10 mouse cellular contexts compared by ENCODE assay signal in the genomic region with DNA sequence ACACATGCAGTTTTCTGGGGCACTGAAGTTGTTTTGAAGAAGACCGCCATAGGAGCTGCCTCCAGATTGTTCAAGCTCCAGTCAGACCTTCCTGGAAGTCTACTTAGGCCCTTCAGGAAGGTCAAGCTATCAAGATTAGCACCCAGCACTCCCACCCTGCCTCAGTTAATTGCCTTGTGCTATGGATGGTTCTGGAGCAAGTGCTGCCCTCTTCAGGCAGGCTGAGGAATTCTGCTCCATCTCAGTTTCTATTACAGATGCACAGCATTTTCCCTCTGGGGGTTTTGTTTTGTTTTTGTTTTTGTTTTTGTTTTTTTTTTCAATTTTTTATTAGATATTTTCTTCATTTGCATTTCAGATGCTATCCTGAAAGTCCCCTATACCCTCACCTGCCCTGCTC.
A peak's percentile ranks its signal among the peaks of the same experiment; 100 is the strongest.
DNase-seq lines count a peak whose midpoint lies in the region; ATAC-seq lines count a peak whose summit lies in the region.
"Had no signal": no experiment of that assay in that cellular context is flagged by ENCODE, and none has a peak within 500 bp of the region (broad histone marks: within the 10 kb centered on the region; RNA-seq: fewer than 3 reads in every experiment).

No protein-coding gene starts in this region.

- no peaks in the 10 kb centered on the region for H3K27me3 ChIP-seq in liver, embryonic 13.5 days
- no peaks in the 10 kb centered on the region for H3K27me3 ChIP-seq in liver, embryonic 11.5 days (replicated peaks; ENCODE audit: control insufficient read depth, insufficient read depth, low read length)
- H3K27me3 ChIP-seq: forebrain, embryonic 12.5 days had no signal

- H3K9ac ChIP-seq in liver, embryonic 13.5 days = no peak overlapping the region
- no peak overlapping the region for H3K9ac ChIP-seq in liver, embryonic 11.5 days (ENCODE audit: low read depth, low read length)
- H3K9ac ChIP-seq: forebrain, embryonic 12.5 days had no signal

- H3K27ac ChIP-seq in liver, embryonic 13.5 days = no peak overlapping the region
- no peak overlapping the region for H3K27ac ChIP-seq in liver, embryonic 11.5 days (ENCODE audit: low read depth, low read length)
- H3K27ac ChIP-seq: forebrain, embryonic 12.5 days had no signal

- H3K4me3 ChIP-seq in liver, embryonic 13.5 days (replicated peaks) = no peak overlapping the region
- H3K4me3 ChIP-seq in liver, embryonic 11.5 days (ENCODE audit: low read depth, low read length) = no peak overlapping the region
- H3K4me3 ChIP-seq: forebrain, embryonic 12.5 days had no signal

- peak; percentile 13 to 19 for DNase-seq in cerebellum, postnatal 10 days
- peak; percentile 1 for DNase-seq in liver, embryonic 13.5 days
- DNase-seq in liver, embryonic 11.5 days (ENCODE audit: low spot score) = no peak
- peak; percentile 36 for DNase-seq in ES-CJ7 (ENCODE audit: low read depth, low spot score)
- no peak for DNase-seq in left cerebral cortex, postnatal 4 days
- DNase-seq: heart, postnatal 10 days had no signal

- intact Hi-C loops in left cerebral cortex, postnatal 4 days (cut with DNase I) = loop anchor here (10.0 kb wide), 1 partner anchor 222 kb away; a partner anchor contains a TSS

- 86% methylated on average over 1 of the region's 1 CpGs for WGBS in liver, embryonic 13.5 days (ENCODE audit: insufficient replicate concordance)
- WGBS in liver, embryonic 11.5 days = 83% methylated on average over 1 of the region's 1 CpGs

- no peak overlapping the region for H3K4me2 ChIP-seq in liver, embryonic 13.5 days
- no peak overlapping the region for H3K4me2 ChIP-seq in liver, embryonic 11.5 days
- H3K4me2 ChIP-seq: forebrain, embryonic 12.5 days had no signal

- no peaks in the 10 kb centered on the region for H3K9me3 ChIP-seq in liver, embryonic 13.5 days (replicated peaks)
- H3K9me3 ChIP-seq in liver, embryonic 11.5 days (ENCODE audit: control insufficient read depth, low read length) = no peaks in the 10 kb centered on the region
- H3K9me3 ChIP-seq: forebrain, embryonic 12.5 days had no signal

- H3K4me1 ChIP-seq in liver, embryonic 13.5 days (replicated peaks) = no peaks in the 10 kb centered on the region
- H3K4me1 ChIP-seq in liver, embryonic 11.5 days (replicated peaks; ENCODE audit: control insufficient read depth, insufficient read depth, low read length) = no peaks in the 10 kb centered on the region
- H3K4me1 ChIP-seq: forebrain, embryonic 12.5 days had no signal

- H3K36me3 ChIP-seq in liver, embryonic 13.5 days = no peaks in the 10 kb centered on the region
- no peaks in the 10 kb centered on the region for H3K36me3 ChIP-seq in liver, embryonic 11.5 days (ENCODE audit: control insufficient read depth, insufficient read depth, low read length)
- H3K36me3 ChIP-seq: forebrain, embryonic 12.5 days had no signal

- no peak for ATAC-seq in cerebellum, adult (ENCODE audit: insufficient number of reproducible peaks, low FRiP score, low TSS enrichment)
- no peak for ATAC-seq in liver, embryonic 13.5 days (ENCODE audit: low read depth)
- no peak for ATAC-seq in liver, embryonic 11.5 days (replicated peaks; ENCODE audit: low FRiP score)
- ATAC-seq in erythroid progenitor cell, adult 5-6 weeks (replicated peaks; ENCODE audit: low FRiP score, poor library complexity, severe bottlenecking) = 0 out of 2 replicates have a peak, but pooled peaks have one; percentile 30
- no peak for ATAC-seq in frontal cortex, adult (ENCODE audit: low TSS enrichment)

Comparison
In these comparisons a context has a peak if more than half of its experiments do, and no peak if none do; other contexts are left out.
1. DNase-seq: peak in cerebellum, postnatal 10 days (2 of 2), liver, embryonic 13.5 days (single experiment) and ES-CJ7 (single experiment); none in liver, embryonic 11.5 days (single experiment) and left cerebral cortex, postnatal 4 days (single experiment).